Mouse (Mus musculus): ENCODE measurements around the gene Acot10. TPM values are rescaled to one million over a fixed set of nuclear protein-coding genes. Genes with fewer than 3 reads are reported as not detected.
"Not testable (repeated sequence)": the region's sequence is repeated elsewhere in the genome, so short reads cannot be mapped to it uniquely, and the experiment has no call there.

Gene Acot10
- total RNA-seq (2021): not detected

DNA sequence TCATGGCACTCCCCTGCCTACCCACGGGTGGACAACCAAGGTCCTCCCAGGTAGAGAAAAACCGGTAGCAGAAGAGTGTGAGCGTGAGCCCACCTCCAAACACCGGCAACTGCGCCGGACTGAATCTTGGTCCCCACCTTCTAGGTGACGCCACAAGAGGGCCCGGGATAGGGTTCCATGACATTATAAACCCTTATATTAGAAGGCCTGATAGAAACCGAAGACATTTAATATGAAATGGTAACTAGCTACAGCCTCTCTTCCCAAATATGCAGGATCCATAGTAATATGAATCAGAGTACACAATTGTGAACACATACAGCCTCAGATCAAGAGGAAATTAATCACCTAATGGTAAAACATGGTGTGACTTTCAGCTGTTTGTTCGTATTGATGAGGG is at the start of gene Acot10:
Acot10 (minus strand) TSS at position 101 of the 400 bp plus-strand sequence.
- intact Hi-C loops (cut with DNase I): no loop called here
- DNase-seq (ENCODE audit: extremely low spot score in 1 of 2, low spot score in 2 of 2): no peak

DNA sequence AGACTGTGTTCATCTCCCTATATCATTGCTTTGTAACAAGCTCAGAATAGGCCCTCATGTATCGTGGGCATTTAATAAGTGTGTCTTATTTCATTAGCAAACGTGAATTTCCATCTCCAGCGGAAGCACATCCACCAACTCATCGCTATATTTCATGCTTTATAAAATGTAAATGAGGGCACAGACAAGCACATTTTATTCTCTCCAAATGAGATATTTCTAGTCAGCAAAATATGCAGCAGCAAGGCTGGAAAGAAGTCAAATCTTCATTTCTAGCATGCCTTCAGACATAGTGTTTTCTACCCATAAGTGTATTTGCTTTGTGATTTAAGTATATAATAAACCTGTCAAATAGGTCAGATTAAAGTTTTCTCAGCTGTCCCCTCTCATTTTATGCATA is 45.3 kb upstream of the Acot10 start:
- DNase-seq (ENCODE audit: extremely low spot score in 1 of 2, low spot score in 2 of 2): peak in 1 of 2 experiments; percentile 3
- intact Hi-C loops (cut with DNase I): no loop called here

GRCm38 (mm10) chr15:20696229-20696628 is 29.7 kb upstream of the Acot10 start:
- DNase-seq (ENCODE audit: extremely low spot score in 1 of 2, low spot score in 2 of 2): no peak
- intact Hi-C loops (cut with DNase I): no loop called here

DNA sequence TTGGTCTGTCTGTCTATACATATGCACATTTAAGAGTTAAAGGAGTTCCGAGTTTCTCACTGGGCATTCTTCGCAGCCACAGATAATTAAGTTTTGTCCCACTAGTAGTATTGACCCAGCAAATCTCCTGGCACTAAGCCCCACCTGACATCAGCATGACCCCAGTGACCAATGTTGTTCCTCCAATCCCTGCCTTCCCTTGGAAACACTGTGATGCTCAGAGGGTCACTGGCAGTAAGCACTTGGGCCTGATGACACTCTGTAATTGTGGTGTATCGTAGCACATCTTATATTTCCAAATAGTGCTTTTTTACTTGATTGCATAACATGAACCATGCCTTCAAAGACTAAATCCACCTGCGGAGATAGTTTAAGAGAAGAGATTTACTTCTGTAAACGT is 17.6 kb upstream of the Acot10 start:
- intact Hi-C loops (cut with DNase I): no loop called here
- no peak for DNase-seq (ENCODE audit: extremely low spot score in 1 of 2, low spot score in 2 of 2)

DNA sequence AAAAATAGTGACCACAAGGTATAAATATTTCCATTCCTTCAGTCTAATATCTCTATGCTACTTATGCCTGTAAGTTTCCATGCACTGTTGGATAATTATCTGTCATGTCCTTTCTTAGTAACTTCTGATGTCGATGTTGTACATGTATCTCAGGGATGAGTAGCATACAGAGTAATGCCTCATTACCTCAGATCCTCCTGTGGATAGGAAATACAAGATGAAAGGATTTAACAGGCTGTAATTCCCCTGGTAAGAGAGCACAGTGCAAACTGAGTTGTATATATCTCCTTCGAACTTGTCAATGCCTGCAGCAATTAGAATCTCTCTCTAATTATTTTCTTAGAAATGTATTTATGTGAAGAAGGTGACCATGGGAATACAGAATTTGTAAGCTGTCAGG is 16.2 kb upstream of the Acot10 start:
- no peak for DNase-seq (ENCODE audit: extremely low spot score in 1 of 2, low spot score in 2 of 2)
- intact Hi-C loops (cut with DNase I): no loop called here

- intact Hi-C loops (cut with DNase I); DNase-seq (ENCODE audit: extremely low spot score in 1 of 2, low spot score in 2 of 2): not testable (repeated sequence)
Observed at GRCm38 (mm10) chr15:20669507-20669906, 3.0 kb upstream of the Acot10 start.

DNA sequence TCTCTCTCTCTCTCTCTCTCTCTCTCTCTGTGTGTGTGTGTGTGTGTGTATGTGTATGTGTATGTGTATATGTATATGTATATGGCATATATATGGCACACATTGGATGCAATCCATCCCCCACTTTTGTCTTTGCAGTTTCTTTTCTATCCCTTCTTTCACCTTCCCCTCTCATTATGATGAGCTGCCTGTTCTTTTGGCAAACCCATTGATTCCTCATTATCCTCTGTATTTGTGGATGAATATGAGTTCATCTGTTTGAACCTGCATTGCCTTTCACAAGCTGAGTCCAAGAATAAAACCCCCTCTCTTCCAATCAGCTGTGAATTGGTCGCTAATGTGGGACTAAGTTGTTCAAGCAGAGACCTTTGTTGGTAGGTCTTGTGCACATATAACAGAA is 1.4 kb upstream of the Acot10 start:
- intact Hi-C loops (cut with DNase I): no loop called here
- DNase-seq (ENCODE audit: extremely low spot score in 1 of 2, low spot score in 2 of 2): no peak

DNA sequence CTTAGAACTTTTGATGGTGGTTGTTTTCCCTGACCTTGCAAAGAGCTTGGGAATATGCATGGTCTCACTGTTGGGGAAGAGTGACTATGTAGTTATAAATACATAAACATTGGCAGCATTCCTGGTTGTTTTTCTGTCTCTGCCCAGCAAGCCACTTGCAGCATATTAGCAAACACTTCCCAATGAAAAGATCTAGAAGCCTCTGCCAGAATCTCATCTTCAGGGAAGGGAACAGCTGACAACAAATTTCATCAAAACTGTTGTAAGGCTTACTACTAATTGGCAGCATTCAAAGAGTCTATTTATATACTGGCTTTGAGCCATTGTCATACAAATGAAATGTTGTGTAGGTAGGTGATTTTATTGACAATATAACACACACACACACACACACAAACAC is 800 bp upstream of the Acot10 start:
- DNase-seq (ENCODE audit: extremely low spot score in 1 of 2, low spot score in 2 of 2): no peak
- intact Hi-C loops (cut with DNase I): no loop called here

- intact Hi-C loops (cut with DNase I): no loop called here
- peak; percentile 16 to 21 for DNase-seq (ENCODE audit: extremely low spot score in 1 of 2, low spot score in 2 of 2)
Observed at GRCm38 (mm10) chr15:20660221-20660620, 6.3 kb downstream of the Acot10 start.

GRCm38 (mm10) chr15:20642905-20643414 is 23.6 kb downstream of the Acot10 start:
- DNase-seq (ENCODE audit: extremely low spot score in 1 of 2, low spot score in 2 of 2): no peak
- intact Hi-C loops (cut with DNase I): no loop called here

- intact Hi-C loops (cut with DNase I): no loop called here
- no peak for DNase-seq (ENCODE audit: extremely low spot score in 1 of 2, low spot score in 2 of 2)
Observed at GRCm38 (mm10) chr15:20639155-20639554, 27.4 kb downstream of the Acot10 start.

DNA sequence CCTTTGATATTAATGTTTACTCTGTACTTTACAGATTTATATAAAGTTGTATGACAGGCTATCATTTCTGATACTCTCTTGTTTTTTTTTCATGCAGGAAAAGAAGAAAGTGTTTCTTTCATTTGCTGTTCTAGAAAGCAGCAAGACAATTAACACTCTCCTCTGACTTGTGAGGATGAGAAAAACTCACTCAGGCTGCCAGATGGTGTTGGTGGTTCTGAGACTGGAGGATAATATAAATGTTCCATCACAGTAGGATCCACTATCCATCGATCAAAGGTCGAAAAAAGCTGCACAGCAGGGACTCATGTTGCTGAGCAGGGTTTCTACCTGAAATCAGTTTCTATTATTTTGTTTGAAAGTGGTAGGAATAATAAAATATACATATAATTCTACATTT is 32.0 kb downstream of the Acot10 start:
- no peak for DNase-seq (ENCODE audit: extremely low spot score in 1 of 2, low spot score in 2 of 2)
- intact Hi-C loops (cut with DNase I): no loop called here

Other genes starting within 250 kb of the Acot10 start
- 10 to 100 TPM; 43.4 to 50.5 TPM for gene Cdh12, start 217.5 kb downstream of the Acot10 start, total RNA-seq (2021)

Measured in left cerebral cortex, postnatal 10 days (tissue).